Mouse (Mus musculus) kidney, embryonic 16.5 days (tissue): ENCODE data around the gene Gm32687. TPM values are rescaled to one million over a fixed set of nuclear protein-coding genes. Genes with fewer than 3 reads are reported as not detected.
"Not testable (repeated sequence)": the region's sequence is repeated elsewhere in the genome, so short reads cannot be mapped to it uniquely, and the experiment has no call there.

Source experiments
- ATAC-seq: fragments of 200-750 bp; cut with Nextera tagmentation; 2 replicates; pipeline ENCODE4 v1.8.0; 2017; ENCODE audit warnings: moderate TSS enrichment; ENCODE audit not compliant: low FRiP score, low TSS enrichment
- H3K27ac ChIP-seq: fragments of 300-500 bp; sonication (generic); 2 replicates; pipeline ENCODE4 v1.5.1; 2014; ENCODE audit warnings: low read length
- H3K27me3 ChIP-seq: fragments of 300-500 bp; sonication (generic); 2 replicates; pipeline ENCODE4 v1.6.1; 2014; ENCODE audit warnings: low read length, control low read depth, mixed read lengths; ENCODE audit not compliant: insufficient read depth
- H3K36me3 ChIP-seq: fragments of 300-500 bp; sonication (generic); 2 replicates; pipeline ENCODE4 v1.6.1; 2014; ENCODE audit warnings: low read length, control low read depth, mixed read lengths; ENCODE audit not compliant: insufficient read depth
- H3K4me1 ChIP-seq: fragments of 300-500 bp; sonication (generic); 2 replicates; pipeline ENCODE4 v1.6.1; 2014; ENCODE audit warnings: low read length, control low read depth, mixed read lengths; ENCODE audit not compliant: insufficient read depth
- H3K4me2 ChIP-seq: fragments of 300-500 bp; sonication (generic); replicated peaks from 2 replicates; pipeline ENCODE4 v1.6.1; 2014; ENCODE audit warnings: low read depth, low read length
- H3K4me3 ChIP-seq: fragments of 300-500 bp; sonication (generic); 2 replicates; pipeline ENCODE4 v1.5.1; 2014; ENCODE audit warnings: mild to moderate bottlenecking, low read length
- H3K9ac ChIP-seq: fragments of 300-500 bp; sonication (generic); replicated peaks from 2 replicates; pipeline ENCODE4 v1.6.1; 2014; ENCODE audit warnings: low read length
- H3K9me3 ChIP-seq: fragments of 300-500 bp; sonication (generic); 2 replicates; pipeline ENCODE4 v1.6.1; 2016; ENCODE audit warnings: low read length, control low read depth
- WGBS: fragments of 180-500 bp; shearing (Covaris S2); extraction: QIAGEN DNeasy Blood & Tissue Kit; methylation state at CpG from one replicate; pipeline ENCODE4 v1.1.7; 2014; 5-methylcytosine and 5-hydroxymethylcytosine counted together
- polyA plus RNA-seq: library from polyadenylated mRNA; unstranded; fragments of >200 nt; fragmentation: Nextera tagmentation; extraction: Ambion mirVana; gene quantifications from 2 replicates; pipeline ENCODE4 v1.2.1, GENCODE M21; 2015

The Gm32687 gene
- 9.9 and 13.5 TPM in 2 replicates for polyA plus RNA-seq

- H3K27ac ChIP-seq: not testable (repeated sequence)
- WGBS: 25% methylated on average over 4 of the region's 49 CpGs
Measured at GRCm38 (mm10) chr10:81863409-81864407, at the start of gene Gm32687. Gene Gm32687, plus strand, starts transcription at chr10:81863934.

GRCm38 (mm10) chr10:81846219-81846618 is 17.5 kb upstream of the Gm32687 start:
- H3K9ac ChIP-seq, H3K27ac ChIP-seq, H3K4me1 ChIP-seq, H3K9me3 ChIP-seq, ATAC-seq, H3K36me3 ChIP-seq, H3K4me3 ChIP-seq, H3K27me3 ChIP-seq, H3K4me2 ChIP-seq: not testable (repeated sequence)
- WGBS: no CpG with 5 or more reads among the region's 18 CpGs

More at GRCm38 (mm10) chr10:81863409-81864407, at the start of gene Gm32687:
- not testable (repeated sequence) for H3K9me3 ChIP-seq, H3K4me2 ChIP-seq, H3K27me3 ChIP-seq, H3K4me1 ChIP-seq, H3K4me3 ChIP-seq, H3K9ac ChIP-seq, H3K36me3 ChIP-seq
- peak; percentile 100 for ATAC-seq

GRCm38 (mm10) chr10:81929842-81930743 is 66.4 kb downstream of the Gm32687 start, which contains the start of gene Zfp781:
Gene Zfp781, minus strand, starts transcription at chr10:81930480.
- not testable (repeated sequence) for H3K27me3 ChIP-seq, H3K4me2 ChIP-seq, H3K4me3 ChIP-seq, H3K9ac ChIP-seq, H3K27ac ChIP-seq, H3K4me1 ChIP-seq, H3K36me3 ChIP-seq, H3K9me3 ChIP-seq
- peak; percentile 98 for ATAC-seq
- WGBS: no CpG with 5 or more reads among the region's 43 CpGs

Other genes with a start within 250 kb of the Gm32687 start
- gene Sirt6, start 236.1 kb upstream of the Gm32687 start, polyA plus RNA-seq: 41.8 and 48.4 TPM in 2 replicates
- 16.0 and 17.6 TPM in 2 replicates for gene Ankrd24, start 235.4 kb upstream of the Gm32687 start, polyA plus RNA-seq
- gene Gm10778, start 214.9 kb upstream of the Gm32687 start, polyA plus RNA-seq: 5.6 and 6.3 TPM in 2 replicates
- gene Zfp433, start 159.1 kb upstream of the Gm32687 start, polyA plus RNA-seq: 17.9 and 19.4 TPM in 2 replicates
- 12.1 and 14.4 TPM in 2 replicates for gene Gm3055, start 92.8 kb upstream of the Gm32687 start, polyA plus RNA-seq
- 3.1 and 4.2 TPM in 2 replicates for gene Gm4767, start 51.7 kb upstream of the Gm32687 start, polyA plus RNA-seq
- 4.3 and 4.8 TPM in 2 replicates for gene Zfp781, start 66.5 kb downstream of the Gm32687 start, polyA plus RNA-seq
- gene Zfp873, start 184.2 kb downstream of the Gm32687 start, polyA plus RNA-seq: 16.9 and 17.6 TPM in 2 replicates
- gene BC024063, start 219.4 kb downstream of the Gm32687 start, polyA plus RNA-seq: 5.3 and 6.7 TPM in 2 replicates